Mouse (Mus musculus) gastrocnemius, adult 8-10 months (tissue): ENCODE results near the gene Zfpm1. TPM values are rescaled to one million over a fixed set of nuclear protein-coding genes. Genes with fewer than 3 reads are reported as not detected.

Experiments used
- DNase-seq, 2 experiments: peaks; one replicate each; pipeline ENCODE4 v3.0.0; 2022; ENCODE audit warnings: low spot score in 2 of 2
- total RNA-seq, 4 experiments: library from RNA; stranded (reverse); gene quantifications; 2 replicates each; pipeline ENCODE4 v1.2.4; 2022

Gene Zfpm1
- total RNA-seq, 4 experiments from 2014 or later, result 4.7 to 9.2 (median 6.3) TPM

DNA sequence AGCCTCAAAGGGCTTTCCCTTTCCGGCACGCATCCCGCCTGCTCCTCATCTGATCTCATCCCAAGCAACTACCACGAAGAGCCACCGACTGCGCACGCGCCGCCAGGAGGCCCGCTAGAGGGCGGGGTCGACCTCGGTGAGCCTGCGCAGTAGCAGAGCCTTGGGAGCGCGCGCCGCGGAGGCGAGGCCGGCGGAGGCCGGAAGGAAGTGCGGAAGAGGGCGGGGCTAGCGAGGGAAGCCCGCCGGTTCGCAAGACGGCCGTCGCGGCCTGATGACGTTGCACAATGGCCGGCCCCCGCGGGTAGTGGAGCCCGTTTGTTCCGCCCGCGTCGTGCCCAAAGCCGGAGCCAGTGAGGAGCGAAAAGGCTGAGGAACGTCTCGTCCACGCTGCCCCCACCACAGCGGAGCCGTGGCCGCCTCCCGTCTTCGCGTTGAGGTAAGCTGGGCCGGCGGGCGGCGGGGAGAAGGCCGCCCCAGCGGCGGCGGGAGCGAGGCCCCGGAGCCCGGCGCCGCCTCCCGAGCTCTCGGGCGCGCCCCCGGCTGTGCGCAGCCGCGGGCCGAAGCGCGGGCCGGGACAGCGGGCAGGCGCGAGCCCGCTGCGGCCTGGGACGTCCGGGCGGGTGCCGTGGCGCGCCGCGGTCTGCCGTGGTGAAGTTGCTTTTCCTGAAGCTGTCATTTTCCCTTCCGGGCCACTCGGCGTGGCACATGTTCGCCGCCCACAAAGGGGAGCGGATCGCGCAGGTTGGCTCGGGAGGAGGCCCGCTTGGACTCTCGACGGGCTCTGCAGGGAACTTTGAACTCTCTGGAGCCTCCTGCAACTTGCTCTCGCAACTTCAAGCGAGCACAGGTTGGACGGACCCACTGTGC lies 94.7 kb downstream of the Zfpm1 start, which contains the start of gene Zc3h18:
Gene Zc3h18, plus strand, starts transcription at position 245 of the 867 bp plus-strand sequence.
- peak; percentile 97 to 99 for DNase-seq

DNA sequence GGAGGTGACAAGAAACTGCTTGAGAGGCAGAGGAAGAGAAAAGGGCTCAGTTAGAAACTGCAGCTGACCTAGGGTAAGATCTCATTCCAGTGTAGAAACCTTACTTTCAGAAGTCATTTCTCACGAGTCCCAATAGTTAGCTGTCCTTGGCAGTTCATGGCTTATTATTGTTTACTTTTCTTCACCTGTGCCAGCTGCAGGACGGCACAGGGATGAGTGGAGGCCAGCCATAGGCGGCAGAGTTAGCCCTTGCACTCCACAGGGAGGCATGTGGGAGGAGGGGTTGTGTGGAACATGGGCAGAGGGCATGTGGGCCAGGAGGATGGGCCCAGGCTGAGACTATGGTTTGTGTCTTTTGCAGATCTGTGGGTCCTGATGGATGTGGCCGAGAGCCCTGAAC lies 101.1 kb downstream of the Zfpm1 start:
- DNase-seq, result no peak

Other genes starting within 250 kb of the Zfpm1 start
- not detected for gene Trhr2, start 78.6 kb downstream of the Zfpm1 start, total RNA-seq
- 10 to 100 TPM; 22.9 to 30.7 (median 25.8) TPM for gene Zc3h18, start 94.5 kb downstream of the Zfpm1 start, total RNA-seq
- gene Il17c, start 139.9 kb downstream of the Zfpm1 start, total RNA-seq, result not detected
- 1 to 10 TPM; 3.8 to 8.6 (median 5.7) TPM for gene Cyba, start 150.8 kb downstream of the Zfpm1 start, total RNA-seq
- 1 to 10 TPM; 3.4 to 5.5 (median 4.8) TPM for gene Mvd, start 161.3 kb downstream of the Zfpm1 start, total RNA-seq
- gene Snai3, start 178.6 kb downstream of the Zfpm1 start, total RNA-seq, result 10 to 100 TPM in 3 of 4 experiments, 1 to 10 TPM in 1; 8.9 to 15.4 (median 13.7) TPM
- gene Rnf166, start 193.9 kb downstream of the Zfpm1 start, total RNA-seq, result 10 to 100 TPM; 29.9 to 37.5 (median 32.4) TPM
- 1 to 10 TPM; 6.1 to 7.2 (median 6.7) TPM for gene Ctu2, start 194.0 kb downstream of the Zfpm1 start, total RNA-seq